Mouse (Mus musculus): ENCODE measurements around the gene Ugt1a6a.

The Ugt1a6a gene

GRCm38 (mm10) chr1:88225741-88226140 lies 91.1 kb downstream of the Ugt1a6a start:
- in situ Hi-C loops (cut with MboI, MseI): no loop called here

DNA sequence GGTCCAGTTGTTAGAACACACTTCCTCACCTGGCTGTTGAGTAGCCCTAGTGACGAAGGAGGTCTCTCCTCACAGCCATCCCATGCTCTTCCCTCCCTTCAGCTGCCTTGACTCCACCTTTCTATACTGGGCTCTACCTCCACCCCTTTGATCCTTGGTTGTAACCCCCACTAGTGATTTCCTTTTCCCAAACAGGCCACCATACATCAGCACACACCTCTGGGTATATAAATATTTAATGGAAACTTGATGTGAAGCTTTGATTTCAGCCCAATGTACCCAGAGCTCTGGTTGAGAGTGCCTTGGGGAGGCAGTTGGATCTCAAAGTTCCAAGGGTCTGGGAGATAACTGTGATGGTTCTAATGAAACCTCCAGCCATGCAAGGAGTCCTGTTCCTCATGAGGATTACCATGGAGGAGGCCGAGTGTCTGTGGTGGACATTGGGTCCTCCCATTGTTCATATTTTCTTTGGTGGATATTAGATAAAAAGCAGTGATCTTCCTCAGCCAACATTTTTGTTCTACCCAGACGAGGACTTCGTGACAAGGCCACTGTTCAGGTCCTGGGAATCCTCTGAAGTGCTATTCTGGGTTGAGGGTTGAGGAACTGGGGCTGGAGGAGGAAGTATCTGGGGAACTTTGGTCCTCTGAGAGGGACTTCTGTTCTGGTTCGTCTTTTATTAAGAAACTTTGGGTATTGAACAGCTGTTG lies 92.2 kb downstream of the Ugt1a6a start, which contains the start of gene Mroh2a:
Mroh2a (plus strand) TSS at position 317 of the 710 bp plus-strand sequence.
- in situ Hi-C loops (cut with MboI, MseI): no loop called here

GRCm38 (mm10) chr1:88227482-88227881 lies 92.9 kb downstream of the Ugt1a6a start:
- in situ Hi-C loops (cut with MboI, MseI): no loop called here

DNA sequence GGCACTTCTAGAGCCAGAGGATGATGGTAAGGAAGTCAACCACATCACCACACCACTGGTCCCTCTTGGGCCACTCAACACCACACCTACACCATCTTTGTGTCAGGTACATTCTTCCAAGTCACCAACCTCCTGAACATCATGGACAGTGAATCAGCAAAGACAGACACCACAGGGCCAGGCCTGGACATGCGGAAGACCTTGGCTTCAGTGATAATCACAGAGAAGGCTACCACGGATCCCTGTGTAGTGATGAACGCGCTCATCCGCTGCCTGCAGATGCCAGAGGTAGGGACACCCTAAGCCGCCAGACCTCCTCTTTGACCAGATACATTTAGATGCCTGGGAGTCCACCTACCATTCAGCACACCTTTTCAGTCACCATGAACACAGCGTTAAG lies 93.5 kb downstream of the Ugt1a6a start:
- in situ Hi-C loops (cut with MboI, MseI): no loop called here

GRCm38 (mm10) chr1:88229566-88229965 lies 95.0 kb downstream of the Ugt1a6a start:
- in situ Hi-C loops (cut with MboI, MseI): no loop called here

GRCm38 (mm10) chr1:88229986-88230385 lies 95.4 kb downstream of the Ugt1a6a start:
- in situ Hi-C loops (cut with MboI, MseI): no loop called here

DNA sequence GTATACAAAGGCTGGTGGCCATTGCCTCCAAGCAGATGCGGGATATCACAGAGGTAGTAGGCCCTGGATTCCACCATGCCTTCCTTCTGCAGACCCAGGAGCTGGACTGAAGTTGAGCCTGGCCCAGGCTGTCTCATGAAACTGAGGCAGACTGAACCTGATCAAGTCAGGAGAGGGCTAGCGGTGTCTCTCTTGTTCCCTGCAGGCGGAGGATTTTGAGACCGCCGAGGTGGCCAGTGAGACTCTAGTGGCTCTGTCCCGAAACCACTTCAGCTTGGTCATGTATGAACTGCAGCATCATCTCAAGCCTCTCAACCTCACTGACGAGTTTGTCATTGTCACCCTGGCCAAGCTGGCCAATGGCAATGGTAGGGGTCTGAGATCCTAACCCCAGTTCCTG lies 95.8 kb downstream of the Ugt1a6a start:
- in situ Hi-C loops (cut with MboI, MseI): no loop called here

GRCm38 (mm10) chr1:88230981-88231802 lies 96.6 kb downstream of the Ugt1a6a start:
- in situ Hi-C loops (cut with MboI, MseI): no loop called here

GRCm38 (mm10) chr1:88231803-88232499 lies 97.3 kb downstream of the Ugt1a6a start:
- in situ Hi-C loops (cut with MboI, MseI): no loop called here

DNA sequence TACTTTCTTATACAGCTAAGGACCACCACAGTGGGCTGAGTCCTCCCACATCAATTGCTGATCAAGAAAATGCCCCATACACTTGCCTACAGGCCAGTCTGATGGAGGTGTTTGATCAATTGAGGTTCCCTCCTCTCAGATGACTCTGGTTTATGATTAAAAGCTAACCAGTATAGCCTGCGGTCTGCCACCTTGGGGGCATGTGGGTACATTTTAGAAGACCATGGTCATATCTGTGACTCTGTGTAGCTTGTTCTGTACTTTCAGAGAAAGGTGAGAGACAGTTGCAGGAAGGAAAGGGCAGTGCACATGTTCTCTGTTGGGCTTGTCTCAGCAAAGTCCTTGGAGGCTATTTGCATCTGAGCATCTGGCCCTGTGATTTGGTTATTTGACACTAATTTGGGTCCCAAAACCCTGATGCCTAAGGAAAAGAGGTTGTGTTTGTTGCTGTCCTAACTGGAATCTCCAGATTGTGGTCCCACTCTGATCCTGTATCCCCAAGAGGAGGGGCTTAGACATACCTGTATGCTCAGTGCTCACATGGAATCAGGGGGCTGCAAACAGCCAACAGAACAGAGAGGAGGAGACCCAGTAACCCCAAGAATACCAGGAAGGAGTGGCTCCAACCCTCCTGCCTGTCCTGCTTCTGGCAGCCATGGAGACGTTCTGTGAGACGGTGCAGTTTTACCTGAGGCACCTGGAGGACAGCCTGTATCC lies 98.2 kb downstream of the Ugt1a6a start:
- in situ Hi-C loops (cut with MboI, MseI): no loop called here

- in situ Hi-C loops (cut with MboI, MseI): no loop called here
These were observed 99.0 kb downstream of the Ugt1a6a start for GRCm38 (mm10) chr1:88233421-88234247.

DNA sequence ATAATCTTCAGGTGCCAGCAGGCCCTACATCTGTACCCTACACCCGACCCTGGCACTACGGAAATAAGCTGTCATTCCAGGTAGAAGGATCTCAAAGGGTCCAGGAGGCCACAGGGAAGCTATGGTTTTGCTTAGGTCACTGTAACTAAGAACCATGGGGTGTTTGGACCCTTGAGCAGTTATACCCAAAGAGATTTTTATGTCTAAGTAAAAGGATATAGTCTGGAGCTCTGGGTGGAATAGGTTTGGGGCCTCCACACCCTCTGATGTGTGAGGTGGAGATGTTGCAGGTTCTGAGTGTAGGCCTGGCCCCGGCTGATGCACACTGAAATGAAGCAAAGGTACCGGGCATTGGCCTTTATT lies 99.6 kb downstream of the Ugt1a6a start:
- in situ Hi-C loops (cut with MboI, MseI): no loop called here

GRCm38 (mm10) chr1:88234646-88235045 lies 100.0 kb downstream of the Ugt1a6a start:
- in situ Hi-C loops (cut with MboI, MseI): no loop called here

- in situ Hi-C loops (cut with MboI, MseI): no loop called here
These were observed 100.7 kb downstream of the Ugt1a6a start for GRCm38 (mm10) chr1:88235046-88235893.

- in situ Hi-C loops (cut with MboI, MseI): no loop called here
These were observed 101.3 kb downstream of the Ugt1a6a start for GRCm38 (mm10) chr1:88235894-88236415.

DNA sequence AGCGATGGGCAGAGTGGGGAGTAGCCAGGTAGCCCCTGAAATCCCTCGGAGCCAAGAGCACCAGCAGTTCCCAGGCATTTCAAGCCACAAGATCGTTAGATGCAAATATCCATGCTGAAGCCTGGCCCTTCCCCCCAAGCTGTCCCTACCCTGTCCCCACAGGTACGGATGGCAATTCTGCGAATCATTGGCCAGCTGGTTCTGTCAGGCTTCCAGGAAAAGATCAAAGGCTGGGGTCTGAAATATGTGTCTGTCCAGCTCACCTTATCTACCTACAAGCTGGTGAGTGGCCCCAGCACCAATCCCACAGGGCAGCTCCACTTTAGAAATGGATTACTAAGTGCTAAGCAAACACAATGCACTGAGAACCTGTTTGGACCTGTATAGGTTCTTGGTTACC lies 102.7 kb downstream of the Ugt1a6a start:
- in situ Hi-C loops (cut with MboI, MseI): no loop called here

GRCm38 (mm10) chr1:88238771-88239170 lies 104.2 kb downstream of the Ugt1a6a start:
- in situ Hi-C loops (cut with MboI, MseI): no loop called here

DNA sequence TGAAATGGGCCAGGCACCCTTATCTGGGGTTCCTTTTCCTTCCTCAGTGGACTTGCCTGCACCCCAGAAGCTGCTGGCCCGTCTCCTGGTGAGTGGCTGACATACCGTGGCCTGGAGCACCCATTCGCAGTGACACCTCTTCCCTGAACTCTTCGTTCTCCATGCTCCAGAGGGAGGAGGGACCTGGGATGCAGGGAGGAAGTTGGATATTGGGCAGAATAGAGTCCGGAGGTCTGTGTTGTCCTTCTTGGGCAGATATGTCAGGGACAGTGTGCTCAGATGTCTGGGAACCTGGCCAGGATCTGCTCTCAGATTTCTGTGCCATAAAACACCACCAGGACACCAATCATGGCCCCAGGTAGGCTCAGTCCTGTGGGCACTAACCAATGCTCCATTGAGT lies 105.5 kb downstream of the Ugt1a6a start:
- in situ Hi-C loops (cut with MboI, MseI): no loop called here

- in situ Hi-C loops (cut with MboI, MseI): no loop called here
These were observed 106.0 kb downstream of the Ugt1a6a start for GRCm38 (mm10) chr1:88240579-88240978.

DNA sequence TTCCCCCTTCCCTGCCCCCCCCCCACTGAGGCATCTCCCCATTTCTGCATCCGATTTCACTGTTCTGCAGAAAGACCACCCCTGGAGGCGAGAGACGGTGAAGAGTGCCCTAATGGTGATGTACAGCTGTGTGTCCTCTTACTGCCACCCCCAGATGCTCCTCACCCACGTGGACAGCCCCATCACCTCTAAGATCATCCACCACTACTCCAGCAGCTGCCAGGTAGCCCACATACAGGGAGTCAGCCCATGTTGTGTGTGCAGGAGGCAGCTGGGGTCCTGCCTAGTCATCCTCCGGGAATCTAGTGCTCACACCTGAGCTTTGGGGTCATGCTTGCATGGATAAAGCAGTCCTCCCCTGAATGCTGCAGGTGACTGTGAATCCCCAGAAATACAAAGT lies 109.3 kb downstream of the Ugt1a6a start:
- in situ Hi-C loops (cut with MboI, MseI): no loop called here

Measured in T-helper 17 cell (primary cell).